Mouse (Mus musculus) myocyte (in vitro differentiated cells): Measurements from ENCODE around the gene Bckdha. TPM values are rescaled to one million over a fixed set of nuclear protein-coding genes. Genes with fewer than 3 reads are reported as not detected.

Experiments
- H3K27me3 ChIP-seq: one replicate; pipeline ENCODE4 v1.6.1; 2011; ENCODE audit not compliant: control insufficient read depth, insufficient read depth, insufficient read length
- H3K36me3 ChIP-seq: one replicate; pipeline ENCODE4 v1.6.1; 2011; ENCODE audit not compliant: control insufficient read depth, insufficient read depth
- H3K4me2 ChIP-seq: one replicate; pipeline ENCODE4 v1.6.1; 2011; ENCODE audit warnings: low read depth, control low read depth
- H3K4me3 ChIP-seq: one replicate; pipeline ENCODE4 v1.5.1; 2011; ENCODE audit warnings: mild to moderate bottlenecking, control low read depth, moderate library complexity
- H3K79me2 ChIP-seq: one replicate; pipeline ENCODE4 v1.6.1; 2011; ENCODE audit not compliant: control insufficient read depth, insufficient read depth
- H3ac ChIP-seq: one replicate; pipeline ENCODE4 v1.6.1; 2011; ENCODE audit not compliant: control insufficient read depth, insufficient read length
- CEBPB ChIP-seq: IDR thresholded peaks from 2 replicates; pipeline ENCODE4 v1.6.1; 2011; ENCODE audit warnings: mild to moderate bottlenecking, moderate library complexity; ENCODE audit not compliant: poor library complexity, insufficient read depth, severe bottlenecking
- E2F4 ChIP-seq: IDR thresholded peaks from one replicate; pipeline ENCODE4 v1.6.1; 2011; ENCODE audit warnings: mild to moderate bottlenecking, control low read depth, moderate library complexity; ENCODE audit not compliant: insufficient read depth
- MAX ChIP-seq: IDR thresholded peaks from one replicate; pipeline ENCODE4 v1.6.1; 2011; ENCODE audit warnings: low read depth, mild to moderate bottlenecking, control low read depth
- MYOD1 ChIP-seq, 3 experiments: IDR thresholded peaks; one replicate each; pipeline ENCODE4 v1.6.1; 2011; ENCODE audit warnings: control low read depth in 2 of 3, low read depth in 2 of 3, mild to moderate bottlenecking in 2 of 3, moderate library complexity in 1 of 3; ENCODE audit not compliant: insufficient read length in 2 of 3, control insufficient read depth in 1 of 3
- MYOG ChIP-seq, 3 experiments: IDR thresholded peaks; one replicate each; pipeline ENCODE4 v1.6.1; 2011; ENCODE audit warnings: control low read depth in 2 of 3, low read depth in 2 of 3, mild to moderate bottlenecking in 2 of 3; ENCODE audit not compliant: insufficient read length in 2 of 3, control insufficient read depth in 1 of 3, insufficient read depth in 1 of 3
- POLR2A ChIP-seq: IDR thresholded peaks from one replicate; pipeline ENCODE4 v1.6.1; 2011; ENCODE audit warnings: low read depth, mild to moderate bottlenecking, control low read depth, moderate library complexity; ENCODE audit not compliant: insufficient read length
- POLR2AphosphoS2 ChIP-seq: IDR thresholded peaks from one replicate; pipeline ENCODE4 v1.6.1; 2011; ENCODE audit warnings: low read depth, control low read depth; ENCODE audit not compliant: insufficient read length
- REST ChIP-seq: IDR thresholded peaks from one replicate; pipeline ENCODE4 v1.6.1; 2011; ENCODE audit warnings: mild to moderate bottlenecking, control low read depth, moderate library complexity; ENCODE audit not compliant: insufficient read depth, insufficient read length
- SRF ChIP-seq: IDR thresholded peaks from one replicate; pipeline ENCODE4 v1.6.1; 2011; ENCODE audit warnings: low read depth; ENCODE audit not compliant: control insufficient read depth, insufficient read length
- TCF12 ChIP-seq: IDR thresholded peaks from one replicate; pipeline ENCODE4 v1.6.1; 2011; ENCODE audit warnings: mild to moderate bottlenecking, control low read depth; ENCODE audit not compliant: poor library complexity, insufficient read depth, severe bottlenecking
- TCF3 ChIP-seq: IDR thresholded peaks from one replicate; pipeline ENCODE4 v1.6.1; 2011; ENCODE audit warnings: low read depth, control low read depth; ENCODE audit not compliant: insufficient read length
- USF1 ChIP-seq: IDR thresholded peaks from one replicate; pipeline ENCODE4 v1.6.1; 2011; ENCODE audit warnings: low read depth, mild to moderate bottlenecking, control low read depth, moderate library complexity
- polyA plus RNA-seq: library from polyadenylated mRNA; unstranded; fragments of >200 nt; fragmentation: generic; extraction: Trizol; gene quantifications from one replicate; pipeline ENCODE4 v1.2.1, GENCODE M21; 2012; ENCODE audit warnings: missing spikeins

Bckdha gene
- polyA plus RNA-seq, 1 experiment, result 54.9 TPM

- no peaks in the 10 kb centered on the region for H3K79me2 ChIP-seq
- no peak overlapping the region for H3K4me2 ChIP-seq
- no peak overlapping the region for H3K4me3 ChIP-seq
- no peak overlapping the region for H3ac ChIP-seq
- no peaks in the 10 kb centered on the region for H3K36me3 ChIP-seq
- no peak for TF ChIP-seq USF1
- no peak for TF ChIP-seq CEBPB
- TF ChIP-seq TCF12, result no peak
- TF ChIP-seq MYOG (IDR thresholded peaks at IDR 0.05; ENCODE audit: control insufficient read depth in 1 of 3, insufficient read depth in 1 of 3, insufficient read length in 2 of 3, low read depth in 2 of 3), result no peak
- TF ChIP-seq MAX, result no peak
- TF ChIP-seq REST, result no peak
- no peak for TF ChIP-seq SRF
- no peak for TF ChIP-seq POLR2AphosphoS2
- TF ChIP-seq POLR2A, result no peak
- no peak for TF ChIP-seq E2F4
- TF ChIP-seq TCF3, result no peak
- no peak for TF ChIP-seq MYOD1 (IDR thresholded peaks at IDR 0.05; ENCODE audit: control insufficient read depth in 1 of 3, insufficient read length in 2 of 3, low read depth in 2 of 3)
- H3K27me3 ChIP-seq, result peaks cover 4% of the 10 kb centered on the region
Measured at GRCm38 (mm10) chr7:25620751-25621150, 38.0 kb downstream of the Bckdha start.

- Histone ChIP-seq H3K36me3 (no peaks in the 10 kb centered on the region), H3ac (no peak overlapping the region), H3K27me3 (peaks cover 7% of the 10 kb centered on the region), H3K4me3 (peak overlapping the region; percentile 39), H3K4me2 (peak overlapping the region; percentile 77), H3K79me2 (no peaks in the 10 kb centered on the region)
- no peak for TF ChIP-seq MAX
- no peak for TF ChIP-seq E2F4
- TF ChIP-seq USF1, result no peak
- TF ChIP-seq MYOG (IDR thresholded peaks at IDR 0.05; ENCODE audit: control insufficient read depth in 1 of 3, insufficient read depth in 1 of 3, insufficient read length in 2 of 3, low read depth in 2 of 3), result no peak
- TF ChIP-seq POLR2AphosphoS2, result no peak
- TF ChIP-seq REST, result no peak
- TF ChIP-seq CEBPB, result no peak
- no peak for TF ChIP-seq POLR2A
- TF ChIP-seq MYOD1 (IDR thresholded peaks at IDR 0.05; ENCODE audit: control insufficient read depth in 1 of 3, insufficient read length in 2 of 3, low read depth in 2 of 3), result no peak
- TF ChIP-seq TCF12, result no peak
- TF ChIP-seq TCF3, result no peak
- no peak for TF ChIP-seq SRF
Measured at GRCm38 (mm10) chr7:25620101-25620500, 38.7 kb downstream of the Bckdha start.

- H3K4me2 ChIP-seq, result peak overlapping the region; percentile 77
- H3K4me3 ChIP-seq, result peak overlapping the region; percentile 39
- peaks cover 11% of the 10 kb centered on the region for H3K27me3 ChIP-seq
- H3K79me2 ChIP-seq, result no peaks in the 10 kb centered on the region
- TF ChIP-seq MYOG (IDR thresholded peaks at IDR 0.05; ENCODE audit: control insufficient read depth in 1 of 3, insufficient read depth in 1 of 3, insufficient read length in 2 of 3, low read depth in 2 of 3) (no peak), POLR2A (no peak), CEBPB (no peak), TCF3 (no peak), SRF (no peak), MAX (no peak), USF1 (no peak), TCF12 (no peak), REST (no peak), POLR2AphosphoS2 (no peak), E2F4 (no peak), MYOD1 (IDR thresholded peaks at IDR 0.05; ENCODE audit: control insufficient read depth in 1 of 3, insufficient read length in 2 of 3, low read depth in 2 of 3) (no peak)
- no peaks in the 10 kb centered on the region for H3K36me3 ChIP-seq
- no peak overlapping the region for H3ac ChIP-seq
Measured at GRCm38 (mm10) chr7:25619722-25619991, 39.1 kb downstream of the Bckdha start.

GRCm38 (mm10) chr7:25618865-25619721 is 39.7 kb downstream of the Bckdha start, which contains the start of gene Dmac2:
TSS of gene Dmac2 (plus strand) at chr7:25619414.
- H3K79me2 ChIP-seq, result no peaks in the 10 kb centered on the region
- TF ChIP-seq POLR2AphosphoS2 (peak; percentile 58), MAX (peak; percentile 70), SRF (peak; percentile 41), E2F4 (no peak), USF1 (peak; percentile 39), TCF3 (no peak), TCF12 (no peak), REST (no peak), CEBPB (no peak), MYOD1 (IDR thresholded peaks at IDR 0.05; ENCODE audit: control insufficient read depth in 1 of 3, insufficient read length in 2 of 3, low read depth in 2 of 3) (no peak), POLR2A (peak; percentile 70), MYOG (IDR thresholded peaks at IDR 0.05; ENCODE audit: control insufficient read depth in 1 of 3, insufficient read depth in 1 of 3, insufficient read length in 2 of 3, low read depth in 2 of 3) (no peak)

More at GRCm38 (mm10) chr7:25618865-25619721, 39.7 kb downstream of the Bckdha start, which contains the start of gene Dmac2:
- Histone ChIP-seq H3K36me3 (no peaks in the 10 kb centered on the region), H3ac (no peak within 1 kb of the TSS), H3K27me3 (peaks cover 12% of the 10 kb centered on the region), H3K4me2 (peak within 1 kb of the TSS; percentile 77), H3K4me3 (peak within 1 kb of the TSS; percentile 39)
